Mouse (Mus musculus): Measurements from ENCODE around the gene Mfsd12. TPM values are rescaled to one million over a fixed set of nuclear protein-coding genes. Genes with fewer than 3 reads are reported as not detected.

Mfsd12 gene
- total RNA-seq, 2 experiments from 2014 or later = 37.0 to 40.8 TPM

- peak; percentile 100 for DNase-seq (ENCODE audit: low spot score in 2 of 2)
These were observed 21.4 kb downstream of the Mfsd12 start for GRCm38 (mm10) chr10:81378553-81379182.

DNA sequence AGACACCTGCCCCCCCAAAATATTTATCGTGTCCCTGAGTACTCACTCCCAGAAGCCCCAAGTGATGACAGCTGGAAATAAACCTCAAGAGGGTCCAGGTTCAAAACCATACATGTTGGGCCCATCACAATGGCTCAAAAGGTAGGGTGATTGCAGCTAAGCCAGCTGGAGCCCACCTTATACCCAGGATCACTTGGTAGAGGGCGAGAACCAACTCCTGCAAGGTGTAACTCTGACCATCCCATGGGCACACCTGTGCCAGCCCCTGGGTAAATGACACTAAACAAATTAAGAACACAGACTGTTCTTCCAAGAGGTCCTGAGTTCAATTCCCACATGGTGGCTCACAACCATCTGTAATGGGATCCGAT, 21.9 kb downstream of the Mfsd12 start:
- no peak for DNase-seq (ENCODE audit: low spot score in 2 of 2)

GRCm38 (mm10) chr10:81379809-81380378, 22.6 kb downstream of the Mfsd12 start:
- DNase-seq (ENCODE audit: low spot score in 2 of 2) = no peak

DNA sequence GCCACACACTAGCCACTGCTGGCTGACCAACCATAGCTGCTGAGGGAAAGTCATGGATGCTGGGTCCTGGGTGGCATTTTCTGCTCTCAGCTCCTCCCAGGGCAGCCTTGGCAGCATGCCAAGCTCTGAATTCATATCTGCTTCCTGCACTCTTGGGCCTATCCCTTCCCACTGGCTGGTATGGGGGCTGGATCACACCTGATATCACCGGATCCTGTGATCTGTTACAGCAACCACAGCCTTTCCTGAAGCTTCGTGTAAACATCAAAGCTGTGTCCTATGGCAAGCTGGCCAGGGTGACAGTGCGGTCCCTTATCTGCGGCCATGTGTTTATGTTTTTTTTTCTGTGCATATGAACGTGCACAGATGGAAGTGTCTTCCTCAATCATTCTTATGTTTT, 24.7 kb downstream of the Mfsd12 start:
- no peak for DNase-seq (ENCODE audit: low spot score in 2 of 2)

GRCm38 (mm10) chr10:81383802-81384604, 26.7 kb downstream of the Mfsd12 start, which contains the start of the genes Dohh and Gm48551:
Gene Dohh, plus strand, starts transcription at chr10:81384428.
Gene Gm48551, plus strand, starts transcription at chr10:81384466.
- DNase-seq (ENCODE audit: low spot score in 2 of 2) = peak; percentile 99

DNA sequence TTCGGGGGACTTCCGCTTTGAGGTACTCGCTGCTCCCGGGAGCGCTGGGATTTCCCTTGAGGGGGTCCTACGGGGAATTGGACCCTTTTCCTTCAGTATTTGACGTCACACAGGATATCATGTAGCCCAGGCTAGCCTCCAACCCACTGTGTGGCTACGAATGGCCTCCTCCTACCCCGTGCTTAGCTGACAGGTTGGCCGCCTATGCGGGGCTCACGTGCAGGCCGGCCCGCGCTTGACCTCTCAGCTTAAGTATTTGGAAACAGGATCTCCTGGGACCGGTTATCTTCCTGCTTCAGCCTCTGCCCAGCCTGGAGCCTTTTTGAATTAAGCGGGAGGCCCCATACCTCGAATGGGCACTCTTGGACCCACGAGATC, 27.3 kb downstream of the Mfsd12 start:
- no peak for DNase-seq (ENCODE audit: low spot score in 2 of 2)

DNA sequence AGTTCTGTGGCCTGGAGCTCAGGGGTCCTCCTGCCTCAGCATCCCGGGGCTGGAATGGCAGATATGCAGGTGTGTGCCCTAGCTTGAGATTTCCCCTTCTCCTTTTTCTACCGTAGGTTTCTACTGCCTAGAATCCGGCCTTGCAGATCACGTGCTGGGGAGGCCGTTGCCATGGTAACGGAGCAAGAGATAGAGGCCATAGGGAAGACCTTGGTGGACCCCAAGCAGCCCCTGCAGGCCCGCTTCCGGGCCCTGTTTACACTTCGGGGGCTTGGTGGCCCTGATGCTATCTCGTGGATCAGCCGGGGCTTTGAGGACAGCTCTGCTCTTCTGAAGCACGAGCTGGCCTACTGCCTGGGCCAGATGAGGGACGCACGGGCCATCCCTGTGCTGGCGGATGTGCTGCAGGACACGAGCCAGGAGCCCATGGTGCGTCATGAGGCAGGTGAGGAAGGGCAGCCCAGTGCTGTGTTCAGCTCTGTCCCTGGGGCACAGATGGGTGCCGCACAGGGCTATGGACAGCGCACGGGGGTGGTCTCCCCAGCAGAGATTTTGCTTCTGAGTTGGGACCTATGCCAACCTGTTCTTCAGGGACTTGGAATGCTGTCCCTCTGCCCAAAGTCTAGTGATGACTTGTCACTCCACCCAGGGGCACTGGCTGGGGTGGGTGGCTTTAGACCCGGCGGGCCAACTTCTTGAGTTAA, 28.5 kb downstream of the Mfsd12 start:
- DNase-seq (ENCODE audit: low spot score in 2 of 2) = no peak

DNA sequence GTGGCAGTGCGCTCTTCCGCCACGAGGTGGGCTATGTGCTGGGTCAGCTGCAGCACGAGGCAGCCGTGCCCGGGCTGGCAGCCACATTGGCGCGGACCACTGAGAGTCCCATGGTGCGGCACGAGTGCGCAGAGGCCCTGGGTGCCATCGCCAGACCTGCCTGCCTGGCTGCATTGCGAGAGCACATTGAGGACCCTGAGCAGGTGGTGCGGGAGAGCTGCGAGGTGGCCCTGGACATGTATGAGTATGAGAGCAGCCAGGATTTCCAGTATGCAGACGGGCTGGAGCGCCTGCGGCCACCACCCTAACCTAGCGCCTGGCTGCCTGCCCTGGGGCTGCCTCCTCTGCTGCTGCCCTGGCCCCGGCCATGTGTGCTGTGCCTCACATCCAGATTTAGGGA, 30.4 kb downstream of the Mfsd12 start:
- DNase-seq (ENCODE audit: low spot score in 2 of 2) = no peak

- no peak for DNase-seq (ENCODE audit: low spot score in 2 of 2)
These were observed 31.3 kb downstream of the Mfsd12 start, which contains the start of gene Gm48552 for GRCm38 (mm10) chr10:81388505-81389055. Gene Gm48552, plus strand, starts transcription at chr10:81389005.

- no peak for DNase-seq (ENCODE audit: low spot score in 2 of 2)
These were observed 32.1 kb downstream of the Mfsd12 start for GRCm38 (mm10) chr10:81389373-81389772.

DNA sequence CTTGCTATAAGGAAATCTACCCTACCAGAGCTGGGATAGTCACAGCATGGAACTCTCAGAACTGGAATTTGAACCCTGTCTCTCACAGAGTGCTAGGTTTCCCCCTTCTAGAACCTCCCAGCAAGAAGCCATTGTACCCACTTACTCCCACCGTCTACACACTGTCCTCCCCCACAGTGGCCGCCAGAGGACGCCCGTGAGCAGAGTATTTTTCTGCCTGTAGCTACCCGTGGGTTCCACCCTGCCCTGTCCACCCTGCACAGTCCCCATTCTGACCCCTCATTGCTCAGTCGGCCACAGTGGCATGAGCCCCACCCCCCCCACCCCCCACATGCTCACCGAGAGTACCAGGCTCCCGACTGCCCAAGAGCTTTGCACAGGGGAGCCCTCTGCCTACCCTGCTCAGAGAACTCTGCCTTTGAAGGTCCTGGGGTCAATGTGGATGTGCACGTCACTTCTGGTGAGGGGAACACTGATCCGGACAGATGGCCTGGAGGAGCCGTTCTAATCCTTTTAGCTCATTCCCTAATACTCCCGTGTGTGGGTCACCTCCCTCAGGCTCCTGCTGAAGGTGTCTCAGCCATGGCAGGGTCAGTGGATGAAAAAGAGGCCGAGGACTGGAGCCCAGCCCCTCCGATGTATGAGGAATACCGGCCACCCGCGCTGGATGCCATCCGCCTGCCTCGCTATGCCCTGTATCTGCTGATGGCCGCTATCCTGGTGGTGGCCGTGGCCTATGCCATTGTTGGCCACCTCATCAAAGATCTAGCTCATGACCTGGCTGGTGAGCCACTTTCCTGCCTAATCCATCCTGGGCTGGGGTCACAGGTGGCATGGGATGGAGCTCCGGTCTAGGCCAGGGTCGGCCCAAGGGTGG, 32.7 kb downstream of the Mfsd12 start:
- DNase-seq (ENCODE audit: low spot score in 2 of 2) = peak; percentile 88

DNA sequence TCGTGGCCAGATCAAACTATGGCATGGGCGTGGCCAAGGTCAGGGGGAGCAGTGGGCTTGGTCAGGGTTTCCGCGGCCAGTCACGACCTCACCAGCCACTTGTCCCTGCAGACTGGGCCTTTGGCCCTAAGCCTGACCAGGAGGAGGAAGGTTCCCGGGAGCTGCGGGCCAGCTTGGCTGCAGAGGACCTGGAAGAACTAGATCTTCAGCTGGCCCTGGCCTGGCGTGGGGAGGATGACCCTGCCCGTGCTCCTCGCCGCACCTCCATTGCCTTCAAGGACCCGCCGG, 33.3 kb downstream of the Mfsd12 start:
- no peak for DNase-seq (ENCODE audit: low spot score in 2 of 2)

GRCm38 (mm10) chr10:81392270-81392669, 35.0 kb downstream of the Mfsd12 start:
- DNase-seq (ENCODE audit: low spot score in 2 of 2) = no peak

GRCm38 (mm10) chr10:81392781-81393185, 35.5 kb downstream of the Mfsd12 start, which contains the start of gene Smim24:
Gene Smim24, plus strand, starts transcription at chr10:81393051.
- no peak for DNase-seq (ENCODE audit: low spot score in 2 of 2)

- DNase-seq (ENCODE audit: low spot score in 2 of 2) = no peak
These were observed 36.3 kb downstream of the Mfsd12 start for GRCm38 (mm10) chr10:81393456-81394063.

GRCm38 (mm10) chr10:81395127-81395526, 37.8 kb downstream of the Mfsd12 start:
- peak; percentile 83 to 85 for DNase-seq (ENCODE audit: low spot score in 2 of 2)

DNA sequence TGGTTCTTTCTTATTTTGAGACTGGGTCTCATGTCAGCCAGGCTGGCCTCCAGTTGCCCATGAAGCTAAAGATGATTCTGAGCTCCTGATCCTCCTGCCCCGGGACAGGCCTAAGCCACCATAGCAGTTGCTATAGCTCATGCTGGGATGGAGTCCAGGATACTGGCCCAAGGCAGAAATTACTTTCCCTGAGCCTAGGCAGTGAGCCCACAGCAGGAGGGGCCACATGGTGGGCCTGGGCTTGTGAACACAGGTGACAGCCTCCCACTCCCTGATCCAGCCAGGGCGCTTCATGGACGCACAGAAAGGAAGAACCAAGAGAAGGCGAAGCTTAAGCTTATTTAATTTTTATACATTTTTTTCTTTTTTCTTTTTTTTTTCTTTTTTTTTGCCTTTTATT, 38.6 kb downstream of the Mfsd12 start:
- no peak for DNase-seq (ENCODE audit: low spot score in 2 of 2)

- no peak for DNase-seq (ENCODE audit: low spot score in 2 of 2)
These were observed 39.5 kb downstream of the Mfsd12 start for GRCm38 (mm10) chr10:81396749-81397148.

GRCm38 (mm10) chr10:81399296-81399695, 42.0 kb downstream of the Mfsd12 start:
- no peak for DNase-seq (ENCODE audit: low spot score in 2 of 2)

GRCm38 (mm10) chr10:81399798-81400308, 42.6 kb downstream of the Mfsd12 start:
- DNase-seq (ENCODE audit: low spot score in 2 of 2) = no peak

Data from layer of hippocampus, postnatal 10 days (tissue).